Comparison of ENCODE assay signal across 8 mouse cellular contexts in the genomic region with DNA sequence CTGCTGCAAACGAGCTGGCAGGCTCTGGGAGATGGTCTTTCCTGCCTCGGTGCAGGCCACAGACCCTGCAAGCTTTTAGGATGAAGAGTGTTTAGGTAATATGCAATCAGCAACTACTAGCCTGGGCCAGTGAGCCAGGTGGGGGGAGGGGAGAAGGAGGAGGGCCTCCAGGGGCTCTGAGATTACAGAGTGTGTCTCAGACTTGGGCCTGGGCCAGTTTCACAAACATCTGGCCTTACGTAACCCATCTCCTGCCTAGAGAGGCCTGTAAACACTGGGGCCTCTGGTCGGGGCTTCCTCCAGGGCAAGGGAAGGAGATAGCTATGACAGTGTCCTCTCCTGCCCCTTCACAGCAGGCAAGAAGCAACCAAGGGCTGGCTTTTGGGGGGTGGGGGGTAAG. TPM values are rescaled to one million over a fixed set of nuclear protein-coding genes. Genes with fewer than 3 reads are reported as not detected.
A peak's percentile ranks its signal among the peaks of the same experiment; 100 is the strongest.
DNase-seq lines count a peak whose midpoint lies in the region; ATAC-seq lines count a peak whose summit lies in the region.

No protein-coding gene starts in this region.

- H3K4me3 ChIP-seq in forebrain, embryonic 10.5 days: no peak overlapping the region
- no peak overlapping the region for H3K4me3 ChIP-seq in forebrain, embryonic 16.5 days (replicated peaks; ENCODE audit: low read length)
- peak overlapping the region; percentile 26; the same call in 1 of the 2 replicates for H3K4me3 ChIP-seq in embryonic facial prominence, embryonic 10.5 days
- H3K4me3 ChIP-seq in heart, embryonic 15.5 days: no peak overlapping the region

- no peaks in the 10 kb centered on the region for H3K9me3 ChIP-seq in forebrain, embryonic 10.5 days
- H3K9me3 ChIP-seq in forebrain, embryonic 16.5 days (ENCODE audit: control insufficient read depth, low read length): no peaks in the 10 kb centered on the region
- H3K9me3 ChIP-seq in embryonic facial prominence, embryonic 10.5 days: no peaks in the 10 kb centered on the region
- H3K9me3 ChIP-seq in heart, embryonic 15.5 days (replicated peaks): no peaks in the 10 kb centered on the region

- H3K36me3 ChIP-seq in forebrain, embryonic 10.5 days (replicated peaks): peaks cover 6% of the 10 kb centered on the region; the same call in 1 of the 2 replicates
- peaks cover 3% of the 10 kb centered on the region; the same call in 1 of the 2 replicates for H3K36me3 ChIP-seq in forebrain, embryonic 16.5 days (ENCODE audit: control insufficient read depth, insufficient read depth)
- peaks cover 25% of the 10 kb centered on the region for H3K36me3 ChIP-seq in embryonic facial prominence, embryonic 10.5 days (replicated peaks)
- H3K36me3 ChIP-seq in heart, embryonic 15.5 days: no peaks in the 10 kb centered on the region

- no peak for DNase-seq in forebrain, embryonic 10.5 days (ENCODE audit: extremely low spot score, low spot score)
- DNase-seq in embryonic facial prominence, embryonic 10.5 days (ENCODE audit: low spot score): peak; percentile 76
- DNase-seq in kidney, postnatal 4 days: peak; percentile 71 to 82
- DNase-seq in frontal cortex, postnatal 25 days (ENCODE audit: low spot score in 2 of 2): no peak
- DNase-seq in cerebellum, postnatal 4 days (ENCODE audit: low spot score in 2 of 2): no peak

- peaks cover 33% of the 10 kb centered on the region for H3K4me1 ChIP-seq in forebrain, embryonic 10.5 days
- peaks cover 18% of the 10 kb centered on the region for H3K4me1 ChIP-seq in forebrain, embryonic 16.5 days (replicated peaks; ENCODE audit: control insufficient read depth, insufficient read depth, low read length)
- H3K4me1 ChIP-seq in embryonic facial prominence, embryonic 10.5 days: peaks cover 53% of the 10 kb centered on the region
- peaks cover 35% of the 10 kb centered on the region for H3K4me1 ChIP-seq in heart, embryonic 15.5 days (replicated peaks)

- no peaks in the 10 kb centered on the region for H3K27me3 ChIP-seq in forebrain, embryonic 10.5 days (ENCODE audit: poor library complexity, severe bottlenecking)
- no peaks in the 10 kb centered on the region for H3K27me3 ChIP-seq in forebrain, embryonic 16.5 days (replicated peaks; ENCODE audit: control insufficient read depth, insufficient read depth, low read length)
- H3K27me3 ChIP-seq in embryonic facial prominence, embryonic 10.5 days (replicated peaks; ENCODE audit: low read depth, poor library complexity, severe bottlenecking): no peaks in the 10 kb centered on the region
- no peaks in the 10 kb centered on the region for H3K27me3 ChIP-seq in heart, embryonic 15.5 days

- WGBS in forebrain, embryonic 10.5 days: 38% methylated on average over 4 of the region's 4 CpGs
- 26% methylated on average over 4 of the region's 4 CpGs for WGBS in forebrain, embryonic 16.5 days
- WGBS in embryonic facial prominence, embryonic 10.5 days: 19% methylated on average over 4 of the region's 4 CpGs
- 6% methylated on average over 4 of the region's 4 CpGs for WGBS in heart, embryonic 15.5 days

- ATAC-seq in forebrain, embryonic 16.5 days: no peak
- peak; percentile 50 for ATAC-seq in heart, embryonic 15.5 days (replicated peaks; ENCODE audit: insufficient number of reproducible peaks, insufficient read depth, low FRiP score, low read depth)
- ATAC-seq in megakaryocyte progenitor cell, adult 5-6 weeks (replicated peaks; ENCODE audit: poor library complexity): peak; percentile 53

- peak overlapping the region; percentile 32 for H3K27ac ChIP-seq in forebrain, embryonic 10.5 days
- no peak overlapping the region for H3K27ac ChIP-seq in forebrain, embryonic 16.5 days (ENCODE audit: low read length)
- peak overlapping the region; percentile 81 for H3K27ac ChIP-seq in embryonic facial prominence, embryonic 10.5 days (replicated peaks)
- peak overlapping the region; percentile 61 for H3K27ac ChIP-seq in heart, embryonic 15.5 days

- H3K9ac ChIP-seq in forebrain, embryonic 16.5 days (replicated peaks; ENCODE audit: low read depth, low read length): no peak overlapping the region
- peak overlapping the region; percentile 30; the same call in 1 of the 2 replicates for H3K9ac ChIP-seq in heart, embryonic 15.5 days

- H3K4me2 ChIP-seq in forebrain, embryonic 16.5 days (ENCODE audit: low read length): no peak overlapping the region
- H3K4me2 ChIP-seq in heart, embryonic 15.5 days: 0 out of 2 replicates have a peak overlapping the region, but pooled peaks have one; percentile 8

RNA-seq across cellular contexts. Expression of a gene that starts 31.4 kb away (rescaled TPM):
- polyA plus RNA-seq in forebrain, embryonic 10.5 days (2016; fragmentation: Nextera tagmentation; extraction: Ambion mirVana): 39.7 and 41.6 TPM in 2 replicates
- 42.7 and 49.7 TPM in 2 replicates for polyA plus RNA-seq in forebrain, embryonic 16.5 days (2015; fragmentation: Nextera tagmentation; extraction: Ambion mirVana)
- polyA plus RNA-seq in embryonic facial prominence, embryonic 10.5 days (2016; fragmentation: Nextera tagmentation; extraction: Ambion mirVana): 46.7 and 49.4 TPM in 2 replicates
- 36.8 and 54.5 TPM in 2 replicates for polyA plus RNA-seq in heart, embryonic 15.5 days (2015; fragmentation: Nextera tagmentation; extraction: Ambion mirVana)
- total RNA-seq in megakaryocyte progenitor cell, adult 5-6 weeks (2015): 66.0 and 71.4 TPM in 2 replicates
- 20.7 and 26.0 TPM in 2 replicates for total RNA-seq in megakaryocyte progenitor cell, adult 5-6 weeks (2017)

RNA-seq across cellular contexts. Expression of a gene that starts 44.1 kb away (rescaled TPM):
- 63.6 and 69.9 TPM in 2 replicates for polyA plus RNA-seq in forebrain, embryonic 10.5 days (2016; fragmentation: Nextera tagmentation; extraction: Ambion mirVana)
- polyA plus RNA-seq in forebrain, embryonic 16.5 days (2015; fragmentation: Nextera tagmentation; extraction: Ambion mirVana): 60.4 and 64.2 TPM in 2 replicates
- polyA plus RNA-seq in embryonic facial prominence, embryonic 10.5 days (2016; fragmentation: Nextera tagmentation; extraction: Ambion mirVana): 69.2 and 71.5 TPM in 2 replicates
- polyA plus RNA-seq in heart, embryonic 15.5 days (2015; fragmentation: Nextera tagmentation; extraction: Ambion mirVana): 29.9 and 30.3 TPM in 2 replicates
- total RNA-seq in megakaryocyte progenitor cell, adult 5-6 weeks (2015): 38.7 and 47.6 TPM in 2 replicates
- 19.9 and 25.2 TPM in 2 replicates for total RNA-seq in megakaryocyte progenitor cell, adult 5-6 weeks (2017)

RNA-seq across cellular contexts. Expression of a gene that starts 49.4 kb away (rescaled TPM):
- polyA plus RNA-seq in forebrain, embryonic 10.5 days (2016; fragmentation: Nextera tagmentation; extraction: Ambion mirVana): 427 and 444 TPM in 2 replicates
- polyA plus RNA-seq in forebrain, embryonic 16.5 days (2015; fragmentation: Nextera tagmentation; extraction: Ambion mirVana): 403 and 441 TPM in 2 replicates
- 371 and 392 TPM in 2 replicates for polyA plus RNA-seq in embryonic facial prominence, embryonic 10.5 days (2016; fragmentation: Nextera tagmentation; extraction: Ambion mirVana)
- polyA plus RNA-seq in heart, embryonic 15.5 days (2015; fragmentation: Nextera tagmentation; extraction: Ambion mirVana): 289 and 300 TPM in 2 replicates
- 11.1 and 14.5 TPM in 2 replicates for total RNA-seq in megakaryocyte progenitor cell, adult 5-6 weeks (2015)
- total RNA-seq in megakaryocyte progenitor cell, adult 5-6 weeks (2017): 24.3 and 29.0 TPM in 2 replicates

RNA-seq across cellular contexts. Expression of a gene that starts 52.4 kb away (rescaled TPM):
- 200 and 217 TPM in 2 replicates for polyA plus RNA-seq in forebrain, embryonic 10.5 days (2016; fragmentation: Nextera tagmentation; extraction: Ambion mirVana)
- 51.9 and 95.5 TPM in 2 replicates for polyA plus RNA-seq in forebrain, embryonic 16.5 days (2015; fragmentation: Nextera tagmentation; extraction: Ambion mirVana)
- polyA plus RNA-seq in embryonic facial prominence, embryonic 10.5 days (2016; fragmentation: Nextera tagmentation; extraction: Ambion mirVana): 241 and 316 TPM in 2 replicates
- polyA plus RNA-seq in heart, embryonic 15.5 days (2015; fragmentation: Nextera tagmentation; extraction: Ambion mirVana): 806 and 862 TPM in 2 replicates
- total RNA-seq in megakaryocyte progenitor cell, adult 5-6 weeks (2015): 480 and 550 TPM in 2 replicates
- total RNA-seq in megakaryocyte progenitor cell, adult 5-6 weeks (2017): 648 and 851 TPM in 2 replicates

Comparison
In these comparisons a context has a peak if more than half of its experiments do, and no peak if none do; other contexts are left out.
1. DNase-seq: peak in embryonic facial prominence, embryonic 10.5 days (single experiment) and kidney, postnatal 4 days (2 of 2); none in forebrain, embryonic 10.5 days (single experiment), frontal cortex, postnatal 25 days (0 of 2) and cerebellum, postnatal 4 days (0 of 2).